Mouse (Mus musculus) heart, embryonic 14.5 days (tissue): ENCODE results near the gene Htr2c. TPM values are rescaled to one million over a fixed set of nuclear protein-coding genes. Genes with fewer than 3 reads are reported as not detected.

Source experiments
- ATAC-seq: fragments of 200-750 bp; cut with Nextera tagmentation; 2 replicates; pipeline ENCODE4 v1.8.0; 2017; ENCODE audit warnings: low read depth, moderate TSS enrichment; ENCODE audit not compliant: insufficient number of reproducible peaks, insufficient read depth, low FRiP score
- H3K27ac ChIP-seq, 2 experiments: fragments of 200-500 bp in 1 of 2; fragments of 300-500 bp in 1 of 2; sonication (generic) in 1 of 2; replicated peaks in 1 of 2; 2 replicates each; pipeline ENCODE4 v1.5.1; 2012 to 2014; ENCODE audit warnings: low read depth in 2 of 2, low read length in 2 of 2, control low read depth in 1 of 2, mild to moderate bottlenecking in 1 of 2, mixed read lengths in 1 of 2; ENCODE audit not compliant: control insufficient read depth in 1 of 2, insufficient read depth in 1 of 2
- H3K27me3 ChIP-seq: fragments of 300-500 bp; sonication (generic); 2 replicates; pipeline ENCODE4 v1.6.1; 2014; ENCODE audit warnings: mild to moderate bottlenecking, low read length, control low read depth; ENCODE audit not compliant: control insufficient read depth, insufficient read depth
- H3K36me3 ChIP-seq: fragments of 300-500 bp; sonication (generic); 2 replicates; pipeline ENCODE4 v1.6.1; 2014; ENCODE audit warnings: mild to moderate bottlenecking, control low read depth, low read length, mixed read lengths; ENCODE audit not compliant: control insufficient read depth, insufficient read depth
- H3K4me1 ChIP-seq, 2 experiments: fragments of 200-500 bp in 1 of 2; fragments of 300-500 bp in 1 of 2; sonication (generic) in 1 of 2; 2 replicates each; pipeline ENCODE4 v1.6.1; 2012 to 2014; ENCODE audit warnings: low read length in 2 of 2, control low read depth in 1 of 2, mixed read lengths in 1 of 2; ENCODE audit not compliant: control insufficient read depth in 2 of 2, insufficient read depth in 2 of 2
- H3K4me2 ChIP-seq: fragments of 300-500 bp; sonication (generic); 2 replicates; pipeline ENCODE4 v1.6.1; 2014; ENCODE audit warnings: mild to moderate bottlenecking, low read length
- H3K4me3 ChIP-seq, 2 experiments: fragments of 200-500 bp in 1 of 2; fragments of 300-500 bp in 1 of 2; sonication (generic) in 1 of 2; 2 replicates each; pipeline ENCODE4 v1.5.1; 2012 to 2014; ENCODE audit warnings: low read length in 2 of 2, mild to moderate bottlenecking in 2 of 2, control low read depth in 1 of 2, low read depth in 1 of 2, moderate library complexity in 1 of 2; ENCODE audit not compliant: control insufficient read depth in 1 of 2, insufficient read depth in 1 of 2
- H3K9ac ChIP-seq: fragments of 300-500 bp; sonication (generic); 2 replicates; pipeline ENCODE4 v1.6.1; 2014; ENCODE audit warnings: mild to moderate bottlenecking, low read length
- H3K9me3 ChIP-seq: fragments of 300-500 bp; sonication (generic); 2 replicates; pipeline ENCODE4 v1.6.1; 2016; ENCODE audit warnings: low read length, control low read depth; ENCODE audit not compliant: control insufficient read depth
- WGBS: fragments of 180-500 bp; shearing (Covaris S2); extraction: QIAGEN DNeasy Blood & Tissue Kit; methylation state at CpG from one replicate; pipeline ENCODE4 v1.1.7; 2014; 5-methylcytosine and 5-hydroxymethylcytosine counted together
- microRNA counts: library from miRNA; unstranded; fragments of <30 nt; microRNA quantifications from one replicate; lab custom pipeline; 2016
- microRNA-seq: library from miRNA; unstranded; fragments of <30 nt; microRNA quantifications from one replicate; pipeline ENCODE4, GENCODE M21; 2016
- polyA plus RNA-seq: library from polyadenylated mRNA; unstranded; fragments of >200 nt; fragmentation: Nextera tagmentation; extraction: Ambion mirVana; gene quantifications from 2 replicates; pipeline ENCODE4 v1.2.1, GENCODE M21; 2014

Gene Htr2c
- polyA plus RNA-seq, 1 experiment from 2014 or later: not detected

DNA sequence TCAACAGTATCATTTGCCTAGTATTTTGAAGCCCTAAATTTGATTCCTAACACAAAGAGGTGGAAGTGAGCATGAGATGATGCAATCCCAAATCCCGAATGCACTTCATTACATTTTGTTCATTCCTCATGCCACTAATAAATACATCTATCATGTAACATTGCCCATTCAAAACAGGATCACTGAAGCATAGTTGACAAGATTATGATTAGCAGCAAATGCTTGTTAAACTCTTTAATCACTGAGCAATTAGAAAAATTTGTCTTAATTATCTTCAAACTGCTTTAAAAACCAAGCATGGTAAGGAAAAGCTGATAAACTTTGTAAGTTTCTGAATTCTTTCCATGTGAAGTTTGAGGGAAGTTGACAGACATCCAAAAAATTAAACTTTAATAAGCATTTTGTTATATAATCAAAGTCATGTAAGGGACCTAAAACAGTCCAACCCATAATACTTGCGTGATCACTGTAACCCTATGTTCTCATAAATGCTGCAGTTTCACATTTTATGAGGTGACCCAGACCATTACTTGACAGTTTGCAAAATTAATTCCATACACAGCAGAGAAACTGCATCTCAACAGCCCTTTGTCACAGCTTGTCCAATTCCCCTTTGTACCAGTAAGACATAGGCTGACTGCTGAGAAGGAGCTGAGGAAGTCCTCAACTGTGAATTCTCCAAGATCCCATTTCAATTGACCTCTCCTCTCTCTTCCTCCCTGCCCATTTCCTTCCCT, 276.7 kb downstream of the Htr2c start:
- 75% methylated on average over 2 of the region's 2 CpGs for WGBS

More for the DNA sequence above, 276.7 kb downstream of the Htr2c start:
- Histone ChIP-seq H3K27me3 (no peaks in the 10 kb centered on the region), H3K27ac (no peak overlapping the region), H3K4me3 (no peak overlapping the region), H3K36me3 (no peaks in the 10 kb centered on the region), H3K9ac (no peak overlapping the region), H3K4me1 (no peaks in the 10 kb centered on the region), H3K4me2 (no peak overlapping the region), H3K9me3 (no peaks in the 10 kb centered on the region)
- no peak for ATAC-seq

MicroRNAs within 50 kb of the gene (microRNA counts, 519-probe panel; counts per million panel counts)
- 322 counts per million, percentile 70 among the panel's probes with 10 or more counts for microRNA mmu-miR-448 (lab: Ali Mortazavi, UCI)
- 322 counts per million, percentile 70 among the panel's probes with 10 or more counts for microRNA mmu-miR-764-3p (lab: Ali Mortazavi, UCI)
- microRNA mmu-miR-764-5p (lab: Ali Mortazavi, UCI): 1,610 counts per million, percentile 70 among the panel's probes with 10 or more counts

Small RNA genes lying within 50 kb of the gene (microRNA-seq; reads per million reads assigned to microRNA genes)
- gene Gm22650: not detected
- gene Gm24627: not detected
- not detected for gene Mir1264
- 2.0 reads per million for gene Mir1298
- not detected for gene Mir1912
- gene Mir448: not detected
- not detected for gene Mir764
